Comparison of ENCODE assay signal across 8 mouse cellular contexts in the genomic region with DNA sequence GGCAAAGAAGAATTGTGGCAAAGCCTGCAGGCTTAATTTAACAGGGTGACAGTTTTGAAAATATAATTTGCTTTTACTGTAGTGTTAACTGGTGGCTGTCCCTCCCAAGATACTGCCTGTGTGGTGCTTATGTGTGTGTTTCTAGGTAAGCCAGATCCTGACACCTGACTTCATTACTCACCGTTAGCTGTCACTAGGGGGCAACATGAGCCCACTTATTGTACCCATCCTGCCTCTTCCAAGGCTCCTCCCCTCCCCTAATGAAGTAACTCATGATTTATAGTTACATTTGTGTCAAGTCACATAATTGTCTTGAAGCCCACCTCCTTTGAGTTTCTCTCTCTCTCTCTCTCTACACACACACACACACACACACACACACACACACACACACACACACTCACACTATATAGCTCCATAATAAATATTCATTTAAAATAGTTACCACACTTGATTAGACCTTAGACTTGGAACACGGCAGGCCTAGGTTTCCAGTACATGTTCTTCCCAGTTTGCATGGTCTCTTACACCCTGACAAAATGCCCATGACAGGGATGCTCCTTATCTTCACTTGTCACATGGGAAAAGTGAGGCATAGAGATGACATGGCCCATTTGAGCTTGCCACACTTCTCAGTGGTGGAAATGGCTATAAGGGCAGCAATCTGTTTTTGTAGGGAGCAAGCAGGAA.
A peak's percentile ranks its signal among the peaks of the same experiment; 100 is the strongest.
DNase-seq lines count a peak whose midpoint lies in the region; ATAC-seq and TF ChIP-seq lines count a peak whose summit lies in the region.

No protein-coding gene starts in this region.

- H3K27ac ChIP-seq in heart, adult 2 months: no peak overlapping the region
- H3K27ac ChIP-seq in forebrain, embryonic 16.5 days (ENCODE audit: low read length): no peak overlapping the region
- no peak overlapping the region for H3K27ac ChIP-seq in limb, embryonic 14.5 days (replicated peaks; ENCODE audit: low read depth, low read length)

- peak; percentile 91 for ATAC-seq in forebrain, embryonic 16.5 days
- ATAC-seq in limb, embryonic 14.5 days (ENCODE audit: low FRiP score, low read depth): no peak
- no peak; the same call in 1 of the 2 replicates for ATAC-seq in granulocyte monocyte progenitor cell, adult 5-6 weeks (replicated peaks; ENCODE audit: poor library complexity, severe bottlenecking)

- TF ChIP-seq POLR2A in heart, adult 2 months (IDR thresholded peaks at IDR 0.05; ENCODE audit: insufficient read depth, low read depth, low read length): no peak
- TF ChIP-seq POLR2A in limb, embryonic 14.5 days (IDR thresholded peaks at IDR 0.05; ENCODE audit: borderline replicate concordance, extremely low read depth, insufficient read depth, insufficient read length): no peak

- H3K4me3 ChIP-seq in heart, adult 2 months: no peak overlapping the region
- H3K4me3 ChIP-seq in forebrain, embryonic 16.5 days (replicated peaks; ENCODE audit: low read length): no peak overlapping the region
- no peak overlapping the region for H3K4me3 ChIP-seq in limb, embryonic 14.5 days (replicated peaks; ENCODE audit: low read length)

- H3K9ac ChIP-seq in heart, adult 2 months (ENCODE audit: low read depth, low read length): no peak overlapping the region
- no peak overlapping the region for H3K9ac ChIP-seq in forebrain, embryonic 16.5 days (replicated peaks; ENCODE audit: low read depth, low read length)
- no peak overlapping the region for H3K9ac ChIP-seq in limb, embryonic 14.5 days (ENCODE audit: low read depth, low read length, severe bottlenecking)

- H3K36me3 ChIP-seq in heart, adult 2 months (ENCODE audit: control insufficient read depth, insufficient read depth, low read length): no peaks in the 10 kb centered on the region
- no peaks in the 10 kb centered on the region for H3K36me3 ChIP-seq in forebrain, embryonic 16.5 days (ENCODE audit: control insufficient read depth, insufficient read depth)
- no peaks in the 10 kb centered on the region for H3K36me3 ChIP-seq in limb, embryonic 14.5 days (ENCODE audit: control insufficient read depth, insufficient read depth, low read length)

- no peaks in the 10 kb centered on the region for H3K79me2 ChIP-seq in heart, adult 2 months (replicated peaks; ENCODE audit: control insufficient read depth, insufficient read depth, low read length)

- no peak overlapping the region for H3K4me2 ChIP-seq in forebrain, embryonic 16.5 days (ENCODE audit: low read length)
- no peak overlapping the region for H3K4me2 ChIP-seq in limb, embryonic 14.5 days (replicated peaks; ENCODE audit: low read depth, low read length, severe bottlenecking)

- intact Hi-C loops in heart, adult 2 months (cut with DNase I): no loop called here

- peaks cover 3% of the 10 kb centered on the region; the same call in 1 of the 2 replicates for H3K9me3 ChIP-seq in forebrain, embryonic 16.5 days (ENCODE audit: control insufficient read depth, low read length)
- no peaks in the 10 kb centered on the region for H3K9me3 ChIP-seq in limb, embryonic 14.5 days (ENCODE audit: control insufficient read depth, low read length)

- WGBS in heart, adult 2 months: 42% methylated on average over 2 of the region's 2 CpGs
- 33% methylated on average over 2 of the region's 2 CpGs for WGBS in forebrain, embryonic 16.5 days
- WGBS in limb, embryonic 14.5 days: 32% methylated on average over 2 of the region's 2 CpGs

- no peaks in the 10 kb centered on the region for H3K4me1 ChIP-seq in heart, adult 2 months (ENCODE audit: control insufficient read depth, insufficient read depth, low read length)
- H3K4me1 ChIP-seq in forebrain, embryonic 16.5 days (replicated peaks; ENCODE audit: control insufficient read depth, insufficient read depth, low read length): no peaks in the 10 kb centered on the region
- no peaks in the 10 kb centered on the region for H3K4me1 ChIP-seq in limb, embryonic 14.5 days (ENCODE audit: control insufficient read depth, insufficient read depth, low read length)

- H3K27me3 ChIP-seq in heart, adult 2 months (ENCODE audit: control insufficient read depth, insufficient read depth, low read length): no peaks in the 10 kb centered on the region
- H3K27me3 ChIP-seq in forebrain, embryonic 16.5 days (replicated peaks; ENCODE audit: control insufficient read depth, insufficient read depth, low read length): no peaks in the 10 kb centered on the region
- no peaks in the 10 kb centered on the region for H3K27me3 ChIP-seq in limb, embryonic 14.5 days (ENCODE audit: control insufficient read depth, insufficient read depth, low read length)

- TF ChIP-seq CTCF in heart, adult 2 months (IDR thresholded peaks at IDR 0.05): peak; percentile 44

- TF ChIP-seq EP300 in heart, adult 2 months (IDR thresholded peaks at IDR 0.05; ENCODE audit: insufficient read depth, low read depth, low read length): no peak

- no peak for DNase-seq in heart, adult 2 months
- DNase-seq in heart, adult 8-10 months (ENCODE audit: low spot score): no peak
- DNase-seq in ES-CJ7 (ENCODE audit: low read depth, low spot score): peak; percentile 58
- DNase-seq in limb, embryonic 14.5 days (ENCODE audit: low spot score): peak; percentile 18
- no peak for DNase-seq in liver
- DNase-seq in adipocyte (ENCODE audit: low spot score): no peak

Comparison
In these comparisons a context has a peak if more than half of its experiments do, and no peak if none do; other contexts are left out.
1. DNase-seq: peak in ES-CJ7 (single experiment) and limb, embryonic 14.5 days (single experiment); none in heart, adult 2 months (0 of 2), heart, adult 8-10 months (single experiment), liver (single experiment) and adipocyte (single experiment).